Mouse (Mus musculus): ENCODE results near the gene Rapgef5. TPM values are rescaled to one million over a fixed set of nuclear protein-coding genes. Genes with fewer than 3 reads are reported as not detected.

Rapgef5 gene
- total RNA-seq, 2 experiments from 2014 or later = 8.6 to 13.6 TPM

DNA sequence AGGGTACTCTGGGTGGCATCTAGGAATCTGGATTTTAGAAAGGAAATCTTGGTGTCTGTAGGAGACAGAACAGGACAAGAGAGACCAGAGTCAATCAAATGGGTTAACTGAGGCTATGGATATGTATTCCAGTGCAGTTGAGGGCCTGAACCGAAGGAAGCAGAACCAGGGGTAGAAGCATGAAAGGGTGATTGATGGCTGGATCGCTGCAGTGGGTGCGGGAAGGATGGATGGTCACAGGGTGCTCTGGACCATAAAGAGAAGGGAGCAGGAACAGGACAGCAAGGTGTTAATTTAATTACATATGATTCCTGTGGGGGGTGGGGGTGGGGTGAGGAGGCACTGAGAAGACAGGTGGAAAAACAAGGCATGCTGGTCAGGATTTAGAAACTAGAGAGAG is 76.3 kb downstream of the Rapgef5 start:
- DNase-seq = no peak
- intact Hi-C loops (cut with DNase I; ENCODE audit: low total_unique reads) = no loop called here

DNA sequence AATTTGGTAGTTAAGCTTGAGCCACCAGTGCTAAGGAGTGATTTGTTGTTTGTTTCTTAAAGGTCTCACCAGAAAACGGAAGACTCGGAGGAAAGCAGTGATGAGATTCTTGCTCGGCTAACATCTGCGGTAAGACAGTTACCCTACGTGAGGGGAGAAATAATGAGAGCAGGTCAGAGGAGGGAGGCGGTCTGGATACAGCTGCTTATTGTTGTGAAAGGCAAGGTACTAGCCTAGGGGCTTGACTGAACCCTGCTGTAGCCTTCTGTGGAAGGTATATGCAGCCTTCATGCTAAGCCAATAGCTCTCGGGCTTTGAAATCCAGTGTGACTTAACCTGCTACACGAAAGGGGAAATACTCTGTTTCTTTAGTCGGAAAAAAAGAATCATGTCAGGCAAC is 78.9 kb downstream of the Rapgef5 start:
- DNase-seq = no peak
- intact Hi-C loops (cut with DNase I; ENCODE audit: low total_unique reads) = no loop called here

DNA sequence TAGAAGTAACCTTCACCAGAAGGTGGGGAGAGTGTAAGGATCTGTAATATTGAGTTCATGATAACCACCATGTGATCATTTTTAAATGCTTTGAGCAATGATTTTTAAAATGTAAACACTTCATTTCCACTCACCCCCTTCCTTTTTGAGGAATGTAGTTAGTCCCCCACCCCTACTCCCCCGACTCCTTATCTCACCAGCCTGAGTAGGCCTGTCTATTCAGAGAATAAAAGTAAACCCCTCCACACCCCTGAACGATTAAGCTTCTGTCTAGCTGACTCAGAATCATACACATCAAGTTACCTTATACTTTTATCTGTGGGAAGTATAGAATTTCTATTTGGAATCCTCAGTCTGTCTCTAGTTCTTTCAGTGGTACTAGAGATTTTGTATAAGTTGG is 81.9 kb downstream of the Rapgef5 start:
- DNase-seq = no peak

DNA sequence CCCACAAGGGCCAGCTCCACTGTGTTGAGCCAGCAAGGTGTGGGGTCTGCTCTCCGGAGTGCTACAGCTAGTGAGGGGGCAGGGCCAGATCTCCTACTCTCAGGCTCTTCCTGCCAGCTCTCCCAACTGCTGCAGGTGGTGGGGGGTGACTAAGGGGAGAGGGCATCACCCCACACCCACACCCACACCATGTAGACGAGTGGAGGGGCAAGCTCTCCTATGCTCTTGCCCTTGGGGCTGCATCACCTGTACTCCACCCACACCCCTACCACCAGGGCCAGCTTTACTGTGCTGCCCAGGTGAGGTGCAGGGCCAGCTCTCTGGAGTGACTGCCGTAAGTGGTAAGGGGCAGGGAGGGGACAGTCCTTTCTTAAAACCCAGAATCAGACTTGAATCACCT is 89.7 kb downstream of the Rapgef5 start:
- no peak for DNase-seq
- intact Hi-C loops (cut with DNase I; ENCODE audit: low total_unique reads) = no loop called here

More for the DNA sequence above, 81.9 kb downstream of the Rapgef5 start:
- intact Hi-C loops (cut with DNase I; ENCODE audit: low total_unique reads) = no loop called here

DNA sequence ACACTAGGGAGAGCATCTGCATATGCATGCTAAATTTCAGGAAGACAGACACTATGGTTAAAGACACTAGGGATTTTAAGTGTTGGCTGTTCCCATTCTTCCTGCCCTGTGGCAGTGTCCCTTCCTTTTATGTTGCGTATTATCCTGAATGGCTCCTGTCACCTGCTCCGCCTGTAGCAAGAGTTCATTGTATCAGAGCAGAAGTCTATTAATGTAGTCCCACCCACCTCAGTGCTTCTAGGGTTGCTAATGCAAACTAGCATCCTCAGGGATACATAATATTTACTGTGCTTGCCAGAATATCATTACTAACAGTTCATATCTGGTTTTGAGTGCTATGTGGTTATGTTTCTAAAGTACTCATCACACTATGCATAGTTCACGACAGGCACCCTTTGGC is 96.4 kb downstream of the Rapgef5 start:
- DNase-seq = no peak

DNA sequence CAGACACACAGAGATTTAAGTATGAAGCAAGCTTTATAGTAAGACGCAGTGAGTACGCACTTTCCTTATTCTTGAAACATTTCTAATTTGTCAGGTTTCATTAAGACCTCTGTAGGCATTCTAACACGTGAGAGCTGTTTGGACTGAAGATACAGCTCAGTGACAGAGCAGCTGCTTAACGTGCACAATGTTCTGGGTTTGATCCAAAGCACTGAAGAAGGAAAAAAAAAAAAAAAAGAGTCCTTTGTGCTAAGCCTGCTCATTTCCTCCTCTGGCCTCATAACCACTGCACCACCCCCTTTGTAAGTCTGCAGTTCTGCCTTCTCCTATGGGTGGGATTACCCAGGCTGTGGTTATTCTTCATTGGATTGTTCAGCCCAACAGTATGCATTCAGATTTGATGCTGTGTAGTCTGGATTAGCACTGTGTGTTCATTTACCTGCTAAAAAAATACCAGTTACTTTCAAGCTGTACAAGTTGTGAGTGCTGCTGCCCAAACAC is 103.3 kb downstream of the Rapgef5 start:
- DNase-seq = no peak
- intact Hi-C loops (cut with DNase I; ENCODE audit: low total_unique reads) = no loop called here

More for the DNA sequence above, 96.4 kb downstream of the Rapgef5 start:
- intact Hi-C loops (cut with DNase I; ENCODE audit: low total_unique reads) = no loop called here

DNA sequence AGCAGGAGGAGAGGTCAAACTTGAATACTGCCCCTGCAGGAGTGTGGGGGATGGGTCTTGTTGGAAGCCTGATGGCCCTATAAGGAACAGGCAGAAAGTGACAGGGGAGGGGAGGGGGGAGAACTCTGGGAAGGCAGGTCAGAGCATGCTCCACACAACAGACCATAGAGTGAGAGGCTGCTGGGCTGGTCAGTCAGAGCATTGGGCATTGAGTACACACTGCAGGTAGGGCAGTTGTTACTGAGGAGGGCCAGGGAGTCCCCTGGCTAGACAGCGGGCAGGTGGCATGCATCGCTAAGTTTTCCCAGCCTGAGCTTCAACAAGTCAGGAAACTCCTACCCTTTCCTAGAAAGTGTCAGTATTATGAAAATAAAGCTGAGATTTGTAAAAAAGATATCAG is 106.7 kb downstream of the Rapgef5 start:
- intact Hi-C loops (cut with DNase I; ENCODE audit: low total_unique reads) = no loop called here
- DNase-seq = no peak

DNA sequence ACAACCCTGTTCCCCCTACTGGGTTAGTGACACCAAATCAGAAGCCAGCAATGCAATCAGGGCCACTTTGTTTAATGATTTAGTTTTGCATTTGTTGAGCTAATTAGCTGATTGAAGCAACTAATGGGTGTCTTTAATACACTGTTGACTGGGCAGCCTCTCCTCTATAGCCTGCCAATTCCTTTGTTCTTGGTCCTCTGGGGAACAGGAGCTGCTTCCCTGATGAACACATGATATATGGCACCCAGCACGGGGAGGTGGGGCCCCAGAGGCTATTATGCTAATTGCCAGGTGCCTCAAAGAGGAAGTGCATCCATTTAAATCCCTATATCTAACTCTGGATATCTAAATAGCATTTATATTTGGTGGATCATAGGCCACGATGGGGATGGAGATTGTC is 111.0 kb downstream of the Rapgef5 start:
- DNase-seq = no peak
- intact Hi-C loops (cut with DNase I; ENCODE audit: low total_unique reads) = no loop called here

DNA sequence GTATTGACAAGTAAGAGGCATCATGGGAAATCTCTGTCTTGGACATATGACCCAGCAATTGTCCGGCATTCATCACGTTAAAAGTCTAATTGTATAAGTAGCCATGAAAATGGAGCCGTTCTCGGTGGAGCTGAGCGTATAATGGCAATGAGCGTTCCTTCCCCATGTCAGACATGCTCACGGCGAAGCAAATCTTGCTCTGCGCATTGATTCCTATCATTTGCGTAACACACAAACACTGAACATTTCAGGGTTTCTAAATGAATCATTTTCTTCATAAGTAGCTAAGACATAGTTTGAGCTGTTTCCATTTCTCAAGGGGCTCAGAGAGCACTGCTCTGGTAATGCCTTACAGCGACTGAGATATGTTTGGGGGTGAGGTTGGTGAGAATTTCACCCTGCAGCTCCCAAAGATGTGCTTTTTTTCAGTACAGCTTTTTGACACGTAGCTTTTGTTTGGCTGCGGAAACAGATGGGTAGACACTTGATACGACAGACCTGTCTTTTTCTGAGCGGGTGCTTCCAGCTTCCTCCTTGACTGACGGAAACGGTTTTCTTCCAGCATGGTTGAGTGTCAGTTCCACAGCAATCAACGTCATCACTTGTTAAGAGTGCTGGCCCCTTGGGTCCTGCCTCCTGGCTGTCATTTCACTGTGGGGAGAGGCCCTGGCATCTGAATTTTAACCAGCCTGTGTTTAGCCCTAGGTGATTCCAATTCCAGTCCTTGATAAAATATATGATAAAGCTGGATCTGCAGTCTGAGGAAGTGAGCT is 112.2 kb downstream of the Rapgef5 start:
- intact Hi-C loops (cut with DNase I; ENCODE audit: low total_unique reads) = no loop called here
- DNase-seq = no peak

DNA sequence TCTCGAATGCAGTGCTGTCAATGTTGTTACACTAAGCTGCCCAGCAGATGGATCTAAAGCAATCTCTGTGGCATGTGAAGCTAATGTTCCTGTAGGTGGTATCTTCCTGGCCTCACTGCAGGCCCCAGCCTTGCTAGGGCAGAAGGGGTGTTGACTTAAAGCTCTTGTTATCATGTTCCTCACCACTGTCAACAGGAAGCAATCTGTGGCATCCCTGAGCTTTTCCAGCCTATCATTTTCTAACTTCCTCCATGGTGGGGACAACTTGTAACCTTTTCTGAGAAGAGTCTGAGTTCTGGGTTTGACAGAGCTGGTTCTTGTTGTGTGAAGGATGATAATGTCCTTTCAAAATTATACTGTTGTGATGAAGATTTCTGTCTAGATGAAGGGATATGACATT is 115.9 kb downstream of the Rapgef5 start:
- no peak for DNase-seq
- intact Hi-C loops (cut with DNase I; ENCODE audit: low total_unique reads) = no loop called here

DNA sequence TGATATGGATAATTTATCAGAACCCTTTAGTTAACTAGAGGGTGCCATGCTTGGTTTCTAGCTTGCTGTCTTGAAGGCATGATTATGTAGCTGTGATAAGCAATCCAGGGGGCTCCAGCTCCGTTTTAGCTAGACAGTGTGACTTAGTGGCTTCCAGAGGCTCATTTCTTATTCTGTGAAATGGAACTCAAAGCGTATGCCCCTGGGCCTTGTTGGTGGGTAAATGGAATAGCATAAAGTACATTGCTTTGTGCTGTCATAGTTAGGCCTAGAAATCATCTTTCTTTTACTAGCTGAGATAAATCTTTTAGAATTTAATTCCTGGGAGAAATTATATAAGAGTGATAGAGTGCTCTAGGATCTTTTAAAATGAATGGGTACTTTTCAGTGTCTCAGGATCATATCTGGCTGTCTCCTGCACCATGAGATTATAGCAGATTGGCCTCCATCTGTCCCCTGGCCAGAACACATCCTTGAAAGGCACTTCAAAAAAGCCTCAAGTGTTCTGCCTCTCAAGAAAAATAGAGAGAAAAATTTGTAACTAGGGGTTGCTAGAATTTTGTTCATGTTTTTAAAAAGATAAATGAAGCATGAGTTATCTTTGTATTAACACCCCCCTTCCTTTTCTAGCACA is 120.0 kb downstream of the Rapgef5 start:
- DNase-seq = no peak

DNA sequence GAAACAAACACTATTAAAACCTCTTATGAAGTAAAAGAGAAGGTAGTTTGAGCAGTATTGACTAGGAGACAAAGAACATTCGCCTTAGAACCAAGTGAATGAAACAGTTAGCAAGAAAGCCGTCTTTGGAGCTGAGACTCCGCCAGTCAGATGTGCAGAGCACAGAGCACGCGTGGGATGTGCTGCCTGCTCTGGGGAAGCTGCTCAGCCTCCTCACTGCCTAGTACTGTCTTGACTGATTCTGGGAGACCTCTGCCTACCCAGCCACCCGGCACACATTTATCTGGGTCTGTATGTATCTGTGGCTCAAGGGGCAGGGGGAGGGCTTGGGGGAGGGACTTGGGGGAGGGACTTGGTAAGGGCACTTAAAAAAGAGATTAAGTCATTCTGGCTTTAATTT is 120.7 kb downstream of the Rapgef5 start:
- intact Hi-C loops (cut with DNase I; ENCODE audit: low total_unique reads) = no loop called here
- no peak for DNase-seq

More for the DNA sequence above, 120.0 kb downstream of the Rapgef5 start:
- intact Hi-C loops (cut with DNase I; ENCODE audit: low total_unique reads) = no loop called here

DNA sequence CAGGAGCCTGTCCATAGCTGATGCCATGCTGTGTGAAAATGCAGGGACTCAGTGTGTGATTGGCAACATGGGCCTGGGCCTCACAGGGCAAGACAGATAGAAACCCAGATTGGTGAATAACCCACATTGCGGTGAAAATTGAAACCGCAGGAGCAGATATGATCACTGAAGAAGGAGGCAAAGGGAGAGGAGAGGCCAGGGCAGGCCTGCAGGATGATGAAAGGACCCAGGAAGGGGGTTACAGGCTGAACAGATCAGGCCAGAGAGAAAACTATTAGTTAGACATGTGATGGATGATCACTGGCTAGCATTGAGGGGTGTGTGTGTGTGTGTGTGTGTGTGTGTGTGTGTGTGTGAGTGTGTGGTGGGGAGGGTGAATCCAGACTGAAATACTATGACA is 122.6 kb downstream of the Rapgef5 start:
- intact Hi-C loops (cut with DNase I; ENCODE audit: low total_unique reads) = no loop called here
- DNase-seq = no peak

DNA sequence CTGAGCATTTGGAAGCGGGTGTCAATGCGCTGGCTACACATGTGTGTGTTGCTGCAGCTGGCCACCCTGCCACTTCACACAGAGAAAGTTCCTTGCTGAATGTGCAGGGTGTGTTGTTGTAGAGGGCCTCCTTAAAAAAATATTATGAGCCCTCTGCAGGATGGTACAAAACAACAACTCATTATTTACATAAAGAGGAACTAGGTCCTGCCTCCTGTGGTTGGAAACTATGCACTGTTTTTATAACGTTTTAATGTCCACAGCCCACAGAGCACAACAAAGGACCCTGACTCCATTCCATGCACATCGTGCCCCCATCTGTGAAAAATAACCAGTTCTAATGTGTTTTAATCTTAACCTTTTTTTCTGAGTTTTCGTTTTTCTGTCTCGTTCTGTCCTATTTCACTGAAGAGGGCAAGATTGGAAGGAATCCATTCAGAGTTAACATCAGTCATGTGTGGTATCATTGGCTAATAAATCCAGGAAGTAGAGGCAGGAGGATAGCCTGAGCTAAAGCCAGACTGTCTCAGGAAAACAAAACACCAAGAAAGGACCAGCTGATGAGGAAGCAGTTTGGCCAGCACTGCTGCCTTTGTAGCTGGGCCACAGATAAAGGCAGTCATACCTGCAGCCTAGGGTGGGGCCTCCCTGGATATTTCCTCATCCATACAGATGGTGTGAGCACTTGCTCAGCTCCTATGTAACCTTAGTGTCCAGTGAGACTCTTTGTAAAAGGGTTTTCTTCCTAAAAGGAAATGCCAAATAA is 123.3 kb downstream of the Rapgef5 start:
- intact Hi-C loops (cut with DNase I; ENCODE audit: low total_unique reads) = no loop called here
- no peak for DNase-seq

DNA sequence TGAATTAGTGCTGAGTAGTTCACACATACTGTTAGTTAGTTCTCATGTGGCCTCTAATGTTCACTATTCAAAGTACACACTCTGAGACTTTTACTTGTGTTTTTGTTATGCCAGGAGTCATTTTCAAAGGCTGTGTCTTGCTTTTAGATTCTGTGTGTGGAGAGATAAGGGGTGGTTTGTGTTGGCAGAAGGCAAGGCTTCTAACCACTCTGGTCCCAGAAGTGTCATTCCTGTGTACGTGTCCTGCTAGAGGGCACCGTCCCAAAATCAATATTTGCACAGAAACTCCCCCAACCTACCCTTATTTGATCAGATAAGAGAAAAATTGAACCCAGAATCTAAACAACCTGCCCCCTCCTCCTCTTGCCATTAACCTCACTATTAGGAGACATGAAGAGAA is 126.2 kb downstream of the Rapgef5 start:
- no peak for DNase-seq
- intact Hi-C loops (cut with DNase I; ENCODE audit: low total_unique reads) = no loop called here

DNA sequence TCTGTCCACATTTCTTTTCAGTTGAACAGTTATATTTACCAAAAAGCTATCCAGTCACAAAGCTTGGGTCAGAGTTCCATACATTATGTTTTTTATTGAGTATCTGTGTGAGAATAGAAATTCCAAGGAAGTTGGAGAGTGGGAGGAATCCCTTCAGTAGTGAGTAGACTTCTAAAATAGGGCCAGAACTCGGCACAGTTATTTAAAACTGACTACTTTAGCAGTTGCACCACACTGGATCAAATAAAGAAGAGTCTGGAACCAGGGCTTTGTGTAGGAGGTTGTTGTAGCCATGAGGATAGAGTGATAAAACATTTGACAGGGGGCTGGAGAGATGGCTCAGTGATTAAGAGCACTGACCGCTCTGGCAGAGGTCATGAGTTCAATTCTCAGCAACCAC is 129.5 kb downstream of the Rapgef5 start:
- intact Hi-C loops (cut with DNase I; ENCODE audit: low total_unique reads) = no loop called here
- DNase-seq = no peak

DNA sequence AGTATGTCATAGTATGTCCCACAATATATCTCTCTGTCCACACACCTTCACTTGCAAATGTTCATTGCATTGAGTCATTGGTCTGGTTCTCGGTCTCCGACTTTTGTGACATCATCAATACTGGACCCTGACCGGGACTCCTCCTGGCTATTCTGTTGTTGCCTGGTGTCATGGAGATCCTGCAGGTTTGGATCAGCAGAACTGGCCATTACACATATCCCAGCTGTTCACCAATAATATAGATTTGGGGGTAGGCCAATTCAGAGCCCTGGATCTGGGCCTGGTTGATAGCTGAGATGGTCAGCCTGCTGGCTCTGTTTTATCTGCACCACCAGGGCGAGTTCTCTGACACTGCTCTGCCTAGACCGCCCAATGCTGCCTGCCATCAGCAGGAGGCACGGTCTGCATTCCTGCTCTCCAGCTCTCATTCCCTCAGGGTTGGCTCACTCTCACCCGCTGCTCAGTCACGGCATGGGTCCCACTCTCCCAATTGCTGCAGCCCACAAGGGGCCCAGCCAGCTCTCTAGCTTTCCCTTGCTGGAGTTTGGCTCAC is 137.7 kb downstream of the Rapgef5 start:
- intact Hi-C loops (cut with DNase I; ENCODE audit: low total_unique reads) = no loop called here
- no peak for DNase-seq

DNA sequence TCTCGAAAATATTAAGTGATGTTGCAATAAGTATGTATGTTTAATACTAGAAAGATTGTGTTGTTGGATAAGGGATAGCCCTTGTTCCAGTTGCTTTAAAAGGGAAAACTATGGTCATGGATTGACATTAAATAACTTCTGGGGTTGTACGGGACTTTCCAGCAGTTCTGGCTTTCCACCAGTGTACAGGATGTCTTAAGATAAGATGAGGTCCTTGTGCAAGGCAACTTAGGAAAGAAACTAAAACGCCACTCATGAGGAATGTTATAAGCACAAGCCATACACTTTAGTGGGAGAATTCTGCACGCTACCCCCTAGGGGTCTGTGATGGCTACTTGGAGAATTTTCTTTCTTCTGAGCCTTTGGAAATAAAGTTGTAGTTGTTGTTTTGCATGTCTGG is 140.7 kb downstream of the Rapgef5 start:
- intact Hi-C loops (cut with DNase I; ENCODE audit: low total_unique reads) = no loop called here

DNA sequence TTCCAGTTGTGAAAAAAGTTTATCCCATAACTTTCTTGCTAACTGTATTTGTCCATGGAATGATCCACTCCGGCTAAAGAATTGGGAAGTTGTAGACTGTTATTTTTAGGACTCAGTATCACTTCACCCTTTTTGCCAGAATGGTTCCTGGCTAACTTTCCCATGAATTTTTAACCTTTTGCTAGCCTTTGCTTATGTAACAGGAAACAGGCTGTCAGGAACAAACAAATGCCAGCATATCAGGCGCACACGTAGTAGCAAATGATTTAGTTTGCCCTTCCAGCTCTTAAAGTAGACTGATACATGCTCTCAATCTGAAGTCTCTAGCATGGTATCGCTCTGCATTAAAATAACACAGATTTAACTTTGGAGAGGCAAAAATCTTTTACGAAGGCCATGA is 141.5 kb downstream of the Rapgef5 start:
- intact Hi-C loops (cut with DNase I; ENCODE audit: low total_unique reads) = no loop called here

More for the DNA sequence above, 140.7 kb downstream of the Rapgef5 start:
- no peak for DNase-seq

DNA sequence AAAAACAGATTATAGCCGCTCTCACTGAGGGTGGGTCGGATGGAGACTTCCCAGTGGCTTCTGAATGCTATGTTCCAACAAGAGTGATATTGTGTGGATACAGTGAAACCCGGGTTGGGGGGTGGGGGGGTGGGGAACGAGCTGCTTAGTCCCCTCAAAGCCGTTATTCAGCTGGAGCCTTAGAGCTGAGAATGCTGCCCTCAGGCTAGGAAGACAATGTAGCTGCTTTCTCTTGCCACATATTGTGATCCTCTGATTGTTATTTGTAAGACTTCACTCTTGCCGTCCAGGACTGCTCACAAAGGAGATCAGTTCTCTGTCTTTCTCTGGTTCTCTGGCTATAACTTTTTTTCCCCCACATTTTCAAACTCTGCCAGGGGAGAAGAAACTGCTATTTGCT is 142.5 kb downstream of the Rapgef5 start:
- intact Hi-C loops (cut with DNase I; ENCODE audit: low total_unique reads) = no loop called here
- no peak for DNase-seq

More for the DNA sequence above, 141.5 kb downstream of the Rapgef5 start:
- no peak for DNase-seq

Data from gastrocnemius, postnatal 14 days (tissue).